Mouse (Mus musculus) embryonic fibroblast, embryonic 13.5 days (primary cell): ENCODE results near the gene Cript. TPM values are rescaled to one million over a fixed set of nuclear protein-coding genes. Genes with fewer than 3 reads are reported as not detected.

Source experiments
- H3K27ac ChIP-seq: 2 replicates; pipeline ENCODE4 v1.5.1; 2012; ENCODE audit warnings: low read length, control low read depth, inconsistent platforms; ENCODE audit not compliant: insufficient read depth
- H3K4me1 ChIP-seq: 2 replicates; pipeline ENCODE4 v1.6.1; 2011; ENCODE audit warnings: low read length; ENCODE audit not compliant: control insufficient read depth, insufficient read depth
- H3K4me3 ChIP-seq: 2 replicates; pipeline ENCODE4 v1.5.1; 2011; ENCODE audit warnings: mild to moderate bottlenecking, control low read depth, low read length; ENCODE audit not compliant: insufficient read depth
- CTCF ChIP-seq: IDR thresholded peaks from 2 replicates; pipeline ENCODE4 v1.5.1; 2011; ENCODE audit warnings: mild to moderate bottlenecking, control low read depth, low read length, moderate library complexity, borderline replicate concordance; ENCODE audit not compliant: insufficient read depth
- POLR2A ChIP-seq: IDR thresholded peaks from 2 replicates; pipeline ENCODE4 v1.6.1; 2011; ENCODE audit warnings: low read depth, mild to moderate bottlenecking, control low read depth, low read length, moderate library complexity
- polyA plus RNA-seq: library from polyadenylated mRNA; stranded (reverse); fragments of >200 nt; gene quantifications from 2 replicates; pipeline ENCODE4 v1.2.4, GENCODE M21; 2011; ENCODE audit warnings: low read depth; ENCODE audit not compliant: missing spikeins, insufficient read length

The Cript gene
- 49.1 and 53.6 TPM in 2 replicates for polyA plus RNA-seq

DNA sequence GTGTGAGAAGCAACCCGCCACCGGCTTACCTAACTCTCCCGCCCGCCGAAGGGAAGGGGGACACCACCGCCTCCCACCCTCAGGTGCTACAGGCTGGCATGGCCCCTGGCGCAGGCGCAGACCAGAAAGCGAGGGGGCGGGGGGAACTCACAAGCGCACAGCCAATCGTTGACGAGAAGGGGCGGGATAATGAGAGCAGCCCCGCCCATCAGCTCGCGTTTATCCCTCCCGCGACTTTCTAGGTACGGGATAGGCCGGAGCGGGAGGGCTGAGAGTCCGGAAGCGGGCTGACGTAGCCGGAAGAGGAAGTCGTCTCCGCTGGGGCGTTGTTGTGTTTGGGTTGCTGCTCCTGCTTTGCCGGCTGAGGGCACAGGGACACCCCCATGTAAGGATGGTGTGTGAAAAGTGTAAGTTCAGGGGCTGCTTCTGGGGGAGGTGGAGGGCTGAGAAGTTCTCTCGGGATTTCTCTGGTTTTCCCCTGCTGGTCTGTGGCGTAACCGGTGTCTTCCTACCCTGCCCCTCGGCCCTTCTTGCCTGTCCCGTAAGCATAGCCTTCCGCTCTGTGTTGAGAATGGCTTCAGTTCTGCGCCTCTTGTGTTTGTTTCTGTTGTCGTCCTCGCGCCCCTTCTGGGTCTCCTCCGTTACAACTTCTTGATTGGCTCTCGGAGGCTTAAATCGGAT, at the start of gene Cript, which contains the start of gene Pigf:
Gene Cript, plus strand, starts transcription at position 282 of the 681 bp plus-strand sequence.
Gene Pigf, minus strand, starts transcription at position 138 of the 681 bp plus-strand sequence.
- no peaks in the 10 kb centered on the region; the same call in 1 of the 2 replicates for H3K4me1 ChIP-seq
- TF ChIP-seq POLR2A (peak; percentile 66), CTCF (no peak)
- peak within 1 kb of the TSS; percentile 100 for H3K4me3 ChIP-seq
- no peak within 1 kb of the TSS for H3K27ac ChIP-seq

DNA sequence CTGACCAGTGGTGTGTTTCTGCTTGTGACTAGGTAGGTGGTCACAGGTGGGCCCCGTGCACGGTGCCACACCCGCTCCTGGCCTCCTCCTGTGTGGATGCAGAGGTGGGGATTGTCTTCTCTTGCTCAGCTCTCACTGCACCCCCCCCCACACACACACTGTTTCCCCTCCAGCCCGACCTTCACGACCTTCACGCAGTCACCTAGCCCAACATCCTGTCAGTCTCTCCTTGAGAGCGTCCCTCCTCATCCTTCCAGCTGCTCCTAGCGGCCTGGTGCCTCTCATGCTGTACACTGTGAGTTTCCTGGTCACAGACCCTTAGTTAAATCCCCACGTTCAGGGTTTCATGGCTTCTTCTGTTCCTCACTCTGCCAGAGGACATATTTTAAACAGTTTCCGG, 49.0 kb upstream of the Cript start:
- Histone ChIP-seq H3K4me1 (no peaks in the 10 kb centered on the region), H3K27ac (no peak overlapping the region), H3K4me3 (no peak overlapping the region)
- TF ChIP-seq CTCF (no peak), POLR2A (no peak)

DNA sequence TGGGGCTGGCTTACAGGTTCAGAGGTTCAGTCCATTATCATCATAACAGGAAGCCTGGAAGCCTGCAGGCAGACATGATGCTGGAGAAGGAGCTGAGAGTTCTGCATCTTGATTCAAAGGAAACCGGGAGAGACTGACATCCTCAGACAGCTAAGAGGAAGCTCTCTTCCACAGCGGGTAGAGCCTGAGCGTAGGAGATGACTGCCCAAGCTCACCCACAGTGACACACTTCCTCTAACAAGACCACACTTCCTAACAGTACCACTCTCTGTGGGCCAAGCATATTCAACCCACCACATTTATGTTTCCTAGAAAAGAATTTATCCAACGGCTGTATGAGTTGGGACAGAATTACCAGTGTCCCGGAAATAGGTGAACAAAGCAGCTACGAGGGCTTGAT, 46.9 kb upstream of the Cript start:
- no peaks in the 10 kb centered on the region for H3K4me1 ChIP-seq
- TF ChIP-seq CTCF (no peak), POLR2A (no peak)
- H3K4me3 ChIP-seq, result no peak overlapping the region
- H3K27ac ChIP-seq, result no peak overlapping the region

DNA sequence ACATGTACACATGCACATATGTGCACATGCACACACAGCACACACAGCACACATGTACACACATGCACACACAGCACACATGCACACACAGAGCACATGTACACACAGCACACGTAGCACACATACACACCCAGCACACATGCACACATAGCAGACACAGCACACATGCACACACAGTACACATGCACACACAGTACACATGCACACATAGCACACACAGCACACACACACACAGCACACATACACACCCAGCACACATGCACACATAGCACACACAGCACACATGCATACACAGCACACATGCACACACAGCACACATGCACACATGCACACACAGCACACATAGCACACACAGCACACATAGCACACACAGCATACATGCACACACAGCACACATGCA, 44.1 kb upstream of the Cript start:
- no peak overlapping the region for H3K4me3 ChIP-seq
- no peak for TF ChIP-seq POLR2A
- TF ChIP-seq CTCF, result no peak
- no peak overlapping the region for H3K27ac ChIP-seq
- no peaks in the 10 kb centered on the region for H3K4me1 ChIP-seq

DNA sequence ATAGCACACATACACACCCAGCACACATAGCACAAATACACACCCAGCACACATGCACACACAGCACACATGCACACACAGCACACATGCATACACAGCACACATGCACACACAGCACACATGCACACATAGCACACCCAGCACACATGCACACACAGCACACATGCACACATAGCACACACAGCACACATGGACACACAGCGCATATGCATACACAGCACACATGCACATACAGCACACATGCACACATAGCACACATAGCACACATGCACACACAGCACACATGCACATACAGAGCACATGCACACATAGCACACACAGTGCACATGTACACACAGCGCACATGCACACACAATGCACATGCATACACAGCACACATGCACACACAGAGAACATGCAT, 43.6 kb upstream of the Cript start:
- TF ChIP-seq POLR2A, result no peak
- TF ChIP-seq CTCF, result peak; percentile 16; the same call in 1 of the 2 replicates
- Histone ChIP-seq H3K4me1 (no peaks in the 10 kb centered on the region), H3K4me3 (no peak overlapping the region), H3K27ac (no peak overlapping the region)

DNA sequence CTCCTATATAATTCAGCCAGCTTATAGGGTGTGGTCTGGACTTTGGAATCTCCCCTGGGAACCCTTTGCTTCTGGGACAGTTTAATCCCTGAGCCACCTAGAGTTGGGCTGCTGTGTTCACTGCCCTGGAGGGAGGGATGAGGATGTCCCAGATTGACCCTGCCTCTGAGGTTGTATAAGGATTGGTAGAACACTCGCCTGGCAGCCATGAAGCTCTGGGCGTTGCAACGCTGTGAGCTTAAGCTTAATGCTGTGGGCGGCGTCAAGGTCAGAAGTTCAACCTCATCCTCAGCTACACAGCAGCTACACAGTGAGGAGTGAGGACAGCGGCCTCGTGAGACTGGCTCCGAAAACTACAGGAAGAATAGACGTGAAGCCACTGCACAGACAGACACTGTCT, 42.9 kb upstream of the Cript start:
- Histone ChIP-seq H3K4me3 (no peak overlapping the region), H3K27ac (no peak overlapping the region), H3K4me1 (no peaks in the 10 kb centered on the region)
- no peak for TF ChIP-seq POLR2A
- no peak for TF ChIP-seq CTCF

DNA sequence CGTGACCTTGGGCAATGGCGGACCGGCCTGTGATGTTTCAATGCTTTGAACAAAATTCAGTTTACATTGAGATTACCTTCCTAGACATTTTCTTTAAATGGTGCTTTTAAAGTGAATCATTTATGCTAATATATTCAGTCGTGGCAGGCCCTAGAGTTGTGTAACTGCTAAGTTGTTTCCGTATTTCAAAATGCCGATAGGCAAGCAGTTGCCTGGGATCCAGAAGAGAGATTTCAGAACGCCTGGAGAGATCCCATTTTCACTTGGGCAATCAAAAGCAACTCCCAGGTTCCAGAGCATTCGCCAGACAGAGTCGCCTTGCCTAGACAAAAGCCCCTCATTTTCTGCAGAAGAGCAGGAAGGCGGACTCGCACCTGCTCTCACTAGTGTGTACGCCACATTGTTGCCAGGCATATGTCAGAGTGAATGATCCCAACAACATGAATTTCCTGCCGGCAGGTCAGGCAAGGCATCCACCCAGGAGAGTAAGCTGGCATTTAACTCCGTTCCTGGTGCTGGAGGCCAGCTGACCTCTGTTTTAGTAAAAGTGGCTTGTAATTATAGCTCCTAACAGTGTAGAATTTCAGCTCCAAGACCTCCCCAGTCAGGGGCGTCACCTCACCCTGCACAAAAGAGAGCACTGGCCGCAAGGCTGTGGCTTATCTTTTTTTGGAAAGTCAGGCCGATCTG, 38.8 kb upstream of the Cript start:
- Histone ChIP-seq H3K27ac (no peak overlapping the region), H3K4me1 (no peaks in the 10 kb centered on the region), H3K4me3 (no peak overlapping the region)
- TF ChIP-seq CTCF, result no peak
- no peak for TF ChIP-seq POLR2A

DNA sequence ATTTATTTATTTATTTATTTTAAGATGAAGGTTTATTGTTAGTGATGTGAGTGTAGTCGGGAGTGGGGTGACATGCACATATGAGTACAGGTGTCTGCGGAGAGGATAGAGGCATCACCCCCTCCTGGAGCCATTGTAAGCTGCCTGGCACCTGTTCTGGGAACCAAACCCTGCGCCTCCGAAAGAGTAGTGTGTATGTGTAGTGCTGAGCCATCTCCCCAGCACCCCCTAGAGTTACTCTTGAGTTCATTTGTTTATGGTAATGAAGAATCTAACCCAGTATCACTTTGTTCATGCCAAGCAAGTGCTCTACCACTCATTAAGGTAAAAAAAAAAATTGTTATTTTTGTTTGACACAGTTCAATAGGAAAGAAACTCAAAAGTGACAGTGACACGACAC, 37.2 kb upstream of the Cript start:
- Histone ChIP-seq H3K4me1 (no peaks in the 10 kb centered on the region), H3K27ac (no peak overlapping the region), H3K4me3 (no peak overlapping the region)
- TF ChIP-seq CTCF, result no peak
- TF ChIP-seq POLR2A, result no peak

DNA sequence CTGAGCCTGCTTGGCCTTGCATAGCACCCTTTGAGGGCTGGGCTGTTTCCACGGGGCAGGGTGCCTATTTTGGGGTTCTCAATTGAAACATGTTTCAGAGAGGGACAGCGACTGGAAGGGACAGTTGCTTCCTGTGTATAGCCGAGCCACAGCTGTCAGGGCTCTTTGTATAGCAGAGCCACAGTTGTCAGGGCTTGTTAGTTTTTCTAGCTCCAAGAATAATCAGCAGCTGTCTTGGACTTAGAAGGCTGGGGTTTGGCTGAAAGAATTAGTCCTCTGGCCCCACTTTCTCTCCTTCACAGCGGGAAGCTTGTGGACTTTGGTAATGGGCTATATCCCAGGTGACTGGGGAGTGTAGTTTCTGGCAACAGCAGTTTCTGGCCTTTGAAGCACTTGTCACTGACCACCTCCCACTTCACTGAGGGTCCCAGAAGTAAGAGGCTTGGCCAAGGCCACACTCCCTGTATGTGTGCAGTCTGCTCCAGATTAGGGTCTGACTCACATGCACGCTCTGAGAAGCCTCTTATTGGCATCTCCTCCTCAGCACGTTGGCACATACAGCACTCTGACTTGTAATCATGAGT, 36.7 kb upstream of the Cript start:
- no peak overlapping the region for H3K27ac ChIP-seq
- no peak overlapping the region for H3K4me3 ChIP-seq
- H3K4me1 ChIP-seq, result no peaks in the 10 kb centered on the region
- TF ChIP-seq CTCF (no peak), POLR2A (no peak)

DNA sequence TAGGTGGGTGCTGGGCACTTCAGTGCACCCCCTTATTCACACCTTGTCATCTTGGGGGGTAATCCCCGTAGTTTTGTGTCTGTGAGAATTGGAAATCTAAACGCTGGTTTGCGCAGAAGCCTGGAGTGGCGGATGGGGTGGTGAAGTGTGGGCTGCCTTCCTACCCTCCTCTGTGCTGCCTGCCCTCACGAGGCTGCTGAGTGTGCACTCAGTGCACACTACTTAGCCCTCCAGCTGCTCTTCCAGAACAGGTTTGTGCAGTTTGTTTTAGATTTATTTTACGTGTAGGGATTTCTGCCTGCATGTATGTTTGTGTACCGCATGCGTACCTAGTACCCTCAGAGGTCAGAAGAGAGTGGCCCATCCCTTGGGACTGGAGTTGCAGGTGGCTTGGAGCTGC, 34.0 kb upstream of the Cript start:
- no peaks in the 10 kb centered on the region for H3K4me1 ChIP-seq
- TF ChIP-seq CTCF, result no peak
- no peak for TF ChIP-seq POLR2A
- no peak overlapping the region for H3K27ac ChIP-seq
- no peak overlapping the region for H3K4me3 ChIP-seq

DNA sequence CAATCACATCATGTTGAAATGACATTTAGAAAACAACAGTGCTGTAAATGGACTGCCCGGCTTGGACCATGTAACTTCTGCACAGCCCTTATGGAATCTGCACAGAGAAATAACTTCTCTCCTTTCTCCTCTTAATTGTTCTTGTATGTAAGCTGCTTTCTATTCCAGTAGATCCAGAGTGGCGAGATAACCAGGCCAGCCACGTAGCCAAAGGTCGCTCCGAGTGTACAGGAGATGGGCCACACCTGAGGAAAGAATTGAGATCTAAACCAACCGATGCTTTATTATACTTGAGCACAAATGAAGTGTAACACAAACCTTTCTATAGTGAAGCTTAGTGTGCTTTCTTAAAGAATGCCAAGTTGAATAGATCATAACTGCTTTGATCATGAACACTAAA, 28.0 kb upstream of the Cript start:
- Histone ChIP-seq H3K4me1 (no peaks in the 10 kb centered on the region), H3K4me3 (no peak overlapping the region), H3K27ac (no peak overlapping the region)
- TF ChIP-seq CTCF (no peak), POLR2A (no peak)
